Mouse (Mus musculus): ENCODE results near the gene Crygc.

Crygc gene

DNA sequence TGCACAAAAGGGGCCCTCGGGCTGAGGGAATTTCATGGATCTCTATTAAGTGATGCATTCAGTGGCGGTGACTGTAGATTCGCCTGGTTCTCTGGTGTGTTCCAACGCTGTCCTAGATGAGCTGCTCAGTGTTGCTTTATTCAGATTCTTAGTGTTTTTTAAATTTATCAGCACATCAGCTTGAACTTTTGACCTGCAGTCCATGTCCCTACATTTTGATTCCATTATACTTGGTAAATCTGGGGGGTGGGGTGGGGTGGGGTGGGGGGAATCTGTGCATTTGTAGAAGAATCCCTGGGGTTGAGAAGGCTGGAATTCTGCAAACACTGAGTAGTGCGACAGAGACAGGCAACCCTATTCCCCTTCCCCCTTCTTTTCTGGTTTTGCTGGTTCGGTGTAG, at the start of gene Crygc:
Crygc (minus strand) TSS at position 101 of the 400 bp plus-strand sequence.
- DNase-seq: no peak

DNA sequence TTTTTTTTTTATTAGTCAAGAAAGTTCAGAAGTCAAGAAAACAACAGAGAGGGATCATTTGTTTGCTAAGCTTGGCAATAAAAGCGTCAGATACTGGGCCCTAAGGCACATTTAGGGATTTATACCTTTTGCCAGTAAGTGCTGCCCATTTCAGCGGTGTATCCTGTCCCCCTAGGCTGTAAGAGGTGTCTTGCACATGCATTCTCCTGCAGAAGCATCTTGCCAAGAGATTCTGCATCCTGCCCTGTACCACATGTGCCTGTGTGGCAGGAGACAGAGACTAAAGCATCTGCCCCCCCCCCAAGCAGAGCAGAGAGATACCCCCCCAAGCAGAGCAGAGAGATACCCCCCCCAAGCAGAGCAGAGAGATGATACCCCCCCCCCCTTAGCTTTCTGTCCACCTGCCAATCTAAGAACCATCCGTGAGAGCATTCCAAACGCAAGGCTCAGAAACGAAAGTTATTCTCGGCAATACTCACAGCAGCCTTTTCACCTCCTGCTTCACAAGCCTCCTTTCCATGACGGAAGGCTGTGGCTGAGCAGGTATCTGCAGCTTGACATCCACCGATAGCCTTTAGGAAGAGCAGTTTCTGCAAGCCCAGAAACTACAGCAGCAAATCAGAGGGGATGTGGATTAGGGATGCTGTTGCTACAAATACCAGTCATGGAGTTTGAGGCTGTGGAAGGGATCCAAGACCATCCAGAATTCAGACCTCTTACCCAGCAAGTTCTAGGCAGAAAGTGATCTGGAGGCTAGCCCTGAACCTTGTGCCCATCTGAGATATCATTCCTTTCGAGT, 49.3 kb upstream of the Crygc start, which contains the start of gene D630023F18Rik:
D630023F18Rik (minus strand) TSS at position 641 of the 799 bp plus-strand sequence.
- DNase-seq: peak; percentile 42 to 59

GRCm38 (mm10) chr1:65119438-65119837, 45.9 kb upstream of the Crygc start, which contains the start of gene Gm28845:
Gm28845 (minus strand) TSS chr1:65119558.
- no peak for DNase-seq

DNA sequence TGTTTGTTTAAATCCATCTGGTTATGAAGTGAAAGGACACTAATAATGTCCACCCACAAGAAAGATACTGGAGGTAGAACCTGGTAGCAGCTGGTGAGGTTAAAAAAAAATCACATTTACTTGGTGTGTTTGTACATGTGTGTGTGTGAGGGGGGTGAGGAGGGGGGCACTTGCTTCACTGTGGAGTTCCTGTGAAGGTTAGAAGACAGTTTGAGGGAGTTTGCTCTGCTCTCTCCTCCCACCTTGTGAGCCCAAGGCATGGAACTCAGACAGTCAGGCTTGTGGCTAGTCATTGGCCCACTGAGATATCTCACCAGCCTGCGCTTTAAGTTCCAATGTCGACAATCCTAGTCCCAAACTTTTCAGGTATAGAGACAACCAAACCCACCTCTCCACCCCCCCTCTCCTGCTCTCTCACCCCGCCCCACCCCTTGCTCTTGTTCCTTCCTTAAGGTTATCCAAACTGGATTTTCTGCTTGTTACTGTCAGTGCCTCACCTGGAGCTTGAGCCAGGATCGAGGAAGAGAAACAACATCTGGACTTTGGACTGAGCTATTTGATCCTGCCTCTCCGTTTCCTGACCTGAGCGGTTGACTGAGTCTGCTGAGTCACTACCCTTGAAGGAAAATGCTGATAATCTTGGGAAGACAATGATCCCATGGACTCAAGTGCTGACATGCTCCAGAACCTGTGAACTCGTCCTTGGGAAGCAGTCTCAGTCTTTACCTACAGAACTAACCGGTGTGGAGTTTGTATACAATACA, 44.8 kb upstream of the Crygc start:
- no peak for DNase-seq

- DNase-seq: no peak
These were observed 40.2 kb upstream of the Crygc start for GRCm38 (mm10) chr1:65113536-65114172.

DNA sequence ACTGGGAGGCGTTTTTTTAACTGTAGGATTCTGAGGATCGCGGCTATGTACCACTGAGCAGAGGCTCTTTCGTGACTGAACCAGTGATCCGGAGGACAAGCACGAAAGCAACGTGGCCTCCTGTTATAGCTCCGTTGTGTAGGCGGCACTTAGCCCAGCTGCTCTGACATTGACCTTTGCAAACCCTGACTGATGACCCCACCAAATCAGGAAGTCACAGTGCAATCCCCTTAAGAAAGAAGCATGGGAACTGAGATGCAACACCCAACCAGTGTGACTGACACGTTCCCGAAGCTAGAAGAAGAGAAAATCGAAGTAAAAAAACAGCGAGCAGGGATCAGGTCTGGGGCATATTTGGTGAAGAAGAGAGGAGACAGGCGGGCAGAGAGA, 39.3 kb upstream of the Crygc start:
- DNase-seq: peak in 1 of 2 experiments; percentile 1

DNA sequence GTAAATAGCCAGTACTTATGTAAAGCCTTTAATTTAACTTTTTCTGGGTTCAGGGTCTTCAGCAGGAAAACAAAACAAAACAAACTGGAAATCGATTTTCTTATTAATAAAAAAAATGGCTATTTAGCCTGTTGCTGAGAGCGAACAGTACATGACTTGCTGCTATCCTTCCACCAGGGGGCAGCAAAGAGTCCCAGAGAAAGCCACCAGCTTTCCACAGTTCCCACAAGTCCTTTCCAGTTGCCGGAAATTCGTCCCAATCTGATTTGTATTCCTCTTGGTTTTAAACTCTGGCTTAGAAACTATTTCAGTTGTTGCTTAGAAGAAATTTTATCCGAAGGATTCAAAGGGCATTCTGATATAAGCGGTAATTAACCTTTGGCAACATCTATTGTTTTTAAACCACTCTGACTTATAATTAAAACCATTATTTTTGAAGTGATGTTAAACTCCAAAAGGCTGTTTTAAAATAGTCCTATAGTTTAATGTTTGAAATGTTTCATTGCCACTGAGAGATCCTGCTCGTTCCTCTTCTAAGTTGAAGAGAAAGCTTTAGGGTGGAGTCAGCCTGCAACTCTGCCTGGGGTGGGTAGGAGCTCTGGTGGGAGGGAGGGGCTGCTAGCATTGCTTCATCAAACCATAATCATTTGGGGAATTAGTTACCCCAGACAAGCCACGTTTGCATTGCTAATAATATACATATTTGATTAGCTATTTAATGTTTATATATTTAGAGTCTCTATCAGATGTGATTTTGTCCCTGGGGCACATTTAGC, 38.7 kb upstream of the Crygc start:
- peak; percentile 85 to 87 for DNase-seq

DNA sequence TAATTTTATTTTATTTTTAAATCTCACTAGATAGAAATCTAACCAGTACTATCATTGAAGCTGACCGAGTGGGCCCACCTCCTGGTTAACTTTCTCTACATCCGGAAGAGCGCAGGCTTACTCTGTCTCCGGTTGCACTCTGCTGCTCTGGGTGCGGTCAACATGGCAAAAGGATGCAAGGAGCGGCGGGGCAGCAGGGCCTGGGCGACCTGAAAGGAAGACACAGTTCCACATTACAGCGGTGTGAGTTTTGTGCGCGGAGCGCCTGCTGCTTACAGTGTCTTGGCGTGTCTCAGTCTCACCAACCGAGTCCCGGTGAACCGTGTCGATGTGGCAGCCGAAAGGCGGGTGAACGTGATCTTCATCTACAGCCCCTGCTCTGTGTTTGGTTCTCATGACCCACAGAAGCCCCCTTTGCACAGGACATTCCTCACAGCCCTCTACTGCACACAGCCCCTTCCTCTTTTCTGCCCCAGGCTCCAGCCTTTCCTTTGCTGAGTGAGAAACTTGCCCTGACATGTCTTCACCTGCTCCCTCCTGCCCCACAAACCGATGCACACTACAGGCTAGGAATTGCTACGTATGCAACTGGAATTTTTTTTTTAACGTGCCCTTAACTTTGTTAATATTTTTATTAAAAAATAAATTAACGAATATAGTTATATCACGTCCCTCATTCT, 36.4 kb upstream of the Crygc start:
- DNase-seq: no peak

DNA sequence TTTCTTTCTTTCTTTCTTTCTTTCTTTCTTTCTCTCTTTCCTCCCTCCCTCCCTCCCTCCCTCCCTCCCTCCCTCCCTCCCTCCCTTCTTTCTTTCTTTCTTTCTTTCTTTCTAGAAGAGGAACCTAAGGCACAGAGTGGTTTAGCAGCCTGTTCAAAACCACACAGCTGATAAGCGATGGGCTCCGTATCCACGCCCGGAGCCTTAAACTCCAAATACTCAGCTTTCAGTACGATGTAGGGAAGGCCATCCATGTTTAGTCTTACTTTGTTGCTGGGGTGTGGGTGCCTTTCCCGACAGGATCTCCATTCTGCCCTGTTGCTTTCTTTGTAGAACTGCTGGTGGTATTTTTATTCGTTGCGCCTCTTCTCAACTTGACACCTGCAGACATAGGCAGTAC, 35.7 kb upstream of the Crygc start:
- no peak for DNase-seq

- no peak for DNase-seq
These were observed 34.3 kb upstream of the Crygc start for GRCm38 (mm10) chr1:65107654-65108279.

- DNase-seq: no peak
These were observed 29.8 kb upstream of the Crygc start, which contains the start of gene Cryga for GRCm38 (mm10) chr1:65103273-65103672. Cryga (minus strand) TSS chr1:65103373.

DNA sequence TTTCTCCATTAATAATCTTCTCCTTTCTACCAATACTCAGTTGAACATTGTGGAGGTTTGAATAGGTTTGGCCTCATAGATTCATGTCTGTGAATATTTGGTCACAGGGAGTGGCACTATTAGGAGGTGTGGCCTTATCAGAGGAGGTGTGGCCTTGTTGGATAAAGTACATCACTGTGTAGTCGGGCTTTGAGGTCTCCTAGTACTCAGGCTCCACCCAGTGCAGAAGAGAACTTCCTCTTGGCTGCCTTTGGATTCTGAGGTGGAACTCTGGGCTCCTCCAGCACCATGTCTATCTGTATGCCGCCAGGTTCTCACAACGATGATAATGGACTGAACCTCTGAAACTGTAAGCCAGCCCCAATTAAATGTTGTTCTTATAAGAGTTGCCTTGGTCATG, 23.5 kb upstream of the Crygc start:
- no peak for DNase-seq

DNA sequence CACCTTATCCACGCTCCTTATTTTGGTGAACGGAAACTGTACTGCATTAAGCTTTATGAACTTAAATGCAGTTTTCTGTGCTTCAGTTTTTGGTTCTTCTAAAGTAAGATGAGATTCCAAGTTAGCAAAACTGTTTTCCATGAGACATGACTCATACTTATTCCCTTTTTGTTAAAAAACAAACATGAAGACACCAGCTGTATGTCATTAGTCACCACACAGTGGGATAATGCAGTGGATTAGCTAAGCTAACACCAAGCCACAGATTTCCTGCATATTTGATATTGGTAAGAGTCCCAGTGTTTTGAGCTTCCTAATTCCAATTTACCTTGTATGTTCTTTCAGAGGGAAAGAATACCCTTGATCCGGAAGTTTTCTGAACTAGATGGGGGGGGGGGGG, 18.1 kb upstream of the Crygc start:
- DNase-seq: no peak

GRCm38 (mm10) chr1:65090370-65090769, 16.9 kb upstream of the Crygc start:
- DNase-seq: no peak

DNA sequence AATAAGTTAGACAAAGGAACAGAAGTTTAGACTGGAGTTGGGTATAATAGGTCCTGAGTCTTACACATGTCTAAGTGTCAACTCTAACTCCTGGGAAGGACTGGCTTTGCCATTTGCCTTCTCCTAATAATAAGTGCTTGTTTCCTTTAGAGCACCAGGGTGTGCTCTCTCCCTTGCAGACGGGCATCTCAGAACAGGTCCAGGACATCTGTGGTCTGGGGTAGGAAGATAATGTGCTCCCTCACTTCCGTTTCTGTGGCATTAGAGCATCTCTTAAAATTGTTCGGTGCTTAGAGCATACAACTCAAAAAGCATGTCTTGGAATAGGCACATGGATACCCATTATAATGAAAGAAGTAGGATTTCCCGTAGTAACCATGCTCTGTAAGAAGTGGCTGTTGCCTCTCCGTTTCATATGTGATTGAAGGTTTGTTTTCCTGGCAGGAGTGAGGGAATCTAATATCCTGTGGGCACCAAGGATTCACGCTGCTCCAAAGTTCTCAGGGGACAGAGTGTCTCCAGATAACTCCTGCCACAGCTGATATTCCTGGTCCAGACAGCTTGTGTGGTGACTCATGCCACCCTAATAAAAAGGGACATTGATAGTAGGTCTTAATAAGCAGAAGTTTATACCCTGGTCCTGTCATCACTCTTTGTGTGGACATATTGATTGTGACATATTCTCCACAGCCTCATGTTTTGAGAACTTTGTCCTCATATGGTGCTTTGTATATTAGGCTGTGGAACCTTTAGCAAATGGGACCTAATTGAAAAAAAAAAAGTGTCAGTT, 15.3 kb upstream of the Crygc start:
- DNase-seq: no peak

DNA sequence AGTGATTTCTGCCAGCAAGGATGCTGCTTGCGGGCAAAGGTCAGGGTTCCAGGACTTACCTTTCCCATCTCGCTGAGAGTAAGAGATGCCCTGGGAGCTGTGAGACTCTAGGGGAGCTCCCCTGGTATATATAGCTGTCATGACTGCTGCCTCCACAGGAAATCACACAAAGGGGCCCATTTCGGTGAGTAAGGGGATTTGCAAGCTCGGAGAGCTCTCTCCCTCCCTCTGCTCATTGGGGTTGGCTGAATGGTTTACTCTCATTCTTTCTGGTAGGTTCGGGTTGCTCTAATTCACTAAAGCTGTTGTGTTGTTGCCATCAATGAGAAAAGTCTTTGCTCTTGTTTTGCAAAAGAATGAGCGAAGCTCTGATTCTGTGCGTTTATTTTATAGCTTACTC, 8.7 kb upstream of the Crygc start, which contains the start of gene Crygb:
Crygb (minus strand) TSS at position 101 of the 400 bp plus-strand sequence.
- DNase-seq: no peak

DNA sequence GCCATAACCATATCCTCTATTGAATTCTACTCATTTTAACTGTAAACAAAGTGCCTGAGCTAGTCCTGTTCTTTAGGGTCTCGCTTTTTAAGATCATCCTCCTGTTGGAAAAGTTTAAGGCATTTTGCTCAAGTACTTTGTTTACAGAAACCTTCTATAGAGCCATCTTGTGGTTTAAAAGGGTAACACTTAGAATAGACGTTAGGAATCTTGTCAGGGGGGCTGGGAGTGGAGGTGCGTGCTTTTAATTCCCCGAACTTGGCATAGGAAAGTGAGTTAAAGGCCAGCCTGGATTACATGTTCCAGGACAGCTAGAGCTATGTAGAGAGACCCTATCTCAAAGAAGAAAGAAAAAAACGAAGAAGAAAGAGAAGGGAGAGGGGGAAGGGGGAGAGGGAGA, 2.1 kb upstream of the Crygc start:
- no peak for DNase-seq

GRCm38 (mm10) chr1:65067842-65068241, 5.6 kb downstream of the Crygc start:
- DNase-seq: no peak

DNA sequence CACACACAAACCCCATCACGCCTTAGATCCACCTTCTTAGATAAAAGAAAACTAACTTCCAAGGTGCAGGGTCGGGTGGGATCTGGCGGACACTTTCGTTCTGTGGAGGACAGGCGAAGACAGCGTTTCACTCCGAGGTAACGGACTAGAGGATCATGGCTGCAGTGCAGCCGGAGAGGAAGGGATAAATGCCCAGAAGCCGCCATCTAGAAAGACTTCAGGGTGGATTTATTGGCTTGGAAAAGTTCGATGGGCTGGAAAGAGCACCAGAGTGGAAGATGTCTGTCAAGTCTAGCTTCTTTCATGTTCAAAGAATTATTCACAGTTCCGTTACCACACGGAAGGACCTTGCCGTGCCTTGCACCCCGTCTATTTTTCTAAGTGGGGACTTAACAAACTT, 9.3 kb downstream of the Crygc start:
- peak in 1 of 2 experiments; percentile 7 for DNase-seq

DNA sequence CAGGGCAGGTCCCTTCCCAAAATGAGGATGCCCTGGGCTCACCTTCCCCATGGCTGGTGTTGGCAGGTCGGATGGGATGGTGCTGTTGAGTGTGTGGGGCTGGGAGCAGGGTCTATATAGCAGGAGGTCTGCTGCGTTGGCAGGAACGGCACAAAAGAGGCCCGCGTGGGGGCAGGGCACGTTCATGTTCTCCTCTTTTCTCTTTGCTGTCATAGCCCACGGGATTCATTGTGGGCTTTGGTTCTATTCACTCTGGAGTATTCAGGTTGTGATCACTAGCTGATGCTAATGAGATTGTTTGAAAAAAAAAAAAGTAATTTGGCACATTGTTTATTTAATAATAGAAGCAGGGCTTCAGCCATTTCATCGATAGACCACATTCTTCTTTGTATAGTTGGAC, 10.1 kb downstream of the Crygc start, which contains the start of gene Crygd:
Crygd (minus strand) TSS at position 101 of the 400 bp plus-strand sequence.
- no peak for DNase-seq

Measured in cerebellum, postnatal 14 days (tissue).